Mouse (Mus musculus): ENCODE results near the gene Slc16a8. TPM values are rescaled to one million over a fixed set of nuclear protein-coding genes. Genes with fewer than 3 reads are reported as not detected.

The Slc16a8 gene
- 0.15 TPM in 1 of 2 replicates, not detected in the other for polyA plus RNA-seq (2015; fragmentation: Nextera tagmentation; extraction: Ambion mirVana)

- ATAC-seq (ENCODE audit: insufficient read depth, low FRiP score), result no peak
- Histone ChIP-seq H3K4me1 (ENCODE audit: control insufficient read depth, insufficient read depth, low read length) (peaks cover 5% of the 10 kb centered on the region; the same call in 1 of the 2 replicates), H3K4me3 (replicated peaks; ENCODE audit: low read length) (no peak within 1 kb of the TSS), H3K27ac (ENCODE audit: low read length) (no peak within 1 kb of the TSS), H3K9ac (ENCODE audit: low read length) (no peak within 1 kb of the TSS), H3K27me3 (ENCODE audit: control insufficient read depth, insufficient read depth, low read length) (peaks cover 21% of the 10 kb centered on the region), H3K36me3 (ENCODE audit: control insufficient read depth, insufficient read depth, low read length) (no peaks in the 10 kb centered on the region), H3K9me3 (replicated peaks; ENCODE audit: control insufficient read depth, low read length) (no peaks in the 10 kb centered on the region), H3K4me2 (ENCODE audit: low read depth, low read length) (no peak within 1 kb of the TSS)
- WGBS, result 40% methylated on average over 3 of the region's 3 CpGs
Measured at GRCm38 (mm10) chr15:79254661-79255060, at the start of gene Slc16a8. TSS of gene Slc16a8 (minus strand) at chr15:79254761.

GRCm38 (mm10) chr15:79303725-79304124, 49.2 kb upstream of the Slc16a8 start:
- 84% methylated on average over 8 of the region's 8 CpGs for WGBS
- no peaks in the 10 kb centered on the region for H3K4me1 ChIP-seq (ENCODE audit: control insufficient read depth, insufficient read depth, low read length)
- no peak for ATAC-seq (ENCODE audit: insufficient read depth, low FRiP score)
- H3K27me3 ChIP-seq (ENCODE audit: control insufficient read depth, insufficient read depth, low read length), result no peaks in the 10 kb centered on the region
- no peak overlapping the region for H3K4me3 ChIP-seq (replicated peaks; ENCODE audit: low read length)
- H3K27ac ChIP-seq (ENCODE audit: low read length), result no peak overlapping the region
- H3K9ac ChIP-seq (ENCODE audit: low read length), result no peak overlapping the region
- no peaks in the 10 kb centered on the region for H3K9me3 ChIP-seq (replicated peaks; ENCODE audit: control insufficient read depth, low read length)
- no peak overlapping the region for H3K4me2 ChIP-seq (ENCODE audit: low read depth, low read length)
- no peaks in the 10 kb centered on the region for H3K36me3 ChIP-seq (ENCODE audit: control insufficient read depth, insufficient read depth, low read length)

DNA sequence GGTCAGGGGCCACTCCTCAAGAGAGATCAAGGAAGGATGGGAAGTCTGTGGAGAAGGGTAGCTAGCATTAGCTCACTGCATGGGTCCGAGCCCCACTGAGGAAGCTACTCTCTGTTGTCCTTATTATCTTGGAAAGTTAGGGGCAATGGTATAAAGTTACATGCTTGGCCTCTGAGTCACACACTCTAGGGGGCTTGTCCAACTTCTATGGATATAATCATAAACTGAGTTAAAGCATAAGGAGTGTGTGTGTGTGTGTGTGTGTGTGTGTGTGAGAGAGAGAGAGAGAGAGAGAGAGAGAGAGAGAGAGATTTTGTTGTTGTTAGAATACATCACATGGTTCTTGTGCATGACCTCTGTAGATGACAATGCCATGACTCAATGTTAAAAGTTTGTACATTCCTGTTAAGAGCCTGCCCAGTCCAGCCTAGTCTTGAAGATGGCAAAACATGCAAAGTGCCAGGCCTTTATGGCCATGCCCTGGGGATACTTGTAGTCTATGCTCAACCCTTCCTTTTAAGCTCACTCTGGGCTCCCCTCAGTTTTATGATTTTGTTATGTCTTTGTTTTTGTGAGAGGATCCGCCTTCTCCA, 45.1 kb upstream of the Slc16a8 start:
- no peak overlapping the region for H3K4me2 ChIP-seq (ENCODE audit: low read depth, low read length)
- no peaks in the 10 kb centered on the region for H3K9me3 ChIP-seq (replicated peaks; ENCODE audit: control insufficient read depth, low read length)
- H3K27ac ChIP-seq (ENCODE audit: low read length), result no peak overlapping the region
- H3K9ac ChIP-seq (ENCODE audit: low read length), result no peak overlapping the region
- no peak for ATAC-seq (ENCODE audit: insufficient read depth, low FRiP score)
- no peaks in the 10 kb centered on the region for H3K36me3 ChIP-seq (ENCODE audit: control insufficient read depth, insufficient read depth, low read length)
- H3K4me3 ChIP-seq (replicated peaks; ENCODE audit: low read length), result no peak overlapping the region
- 77% methylated on average over 2 of the region's 2 CpGs for WGBS
- H3K27me3 ChIP-seq (ENCODE audit: control insufficient read depth, insufficient read depth, low read length), result no peaks in the 10 kb centered on the region
- H3K4me1 ChIP-seq (ENCODE audit: control insufficient read depth, insufficient read depth, low read length), result no peaks in the 10 kb centered on the region

- H3K27ac ChIP-seq (ENCODE audit: low read length), result no peak overlapping the region
- WGBS, result 66% methylated on average over 6 of the region's 6 CpGs
- H3K27me3 ChIP-seq (ENCODE audit: control insufficient read depth, insufficient read depth, low read length), result no peaks in the 10 kb centered on the region
- H3K36me3 ChIP-seq (ENCODE audit: control insufficient read depth, insufficient read depth, low read length), result no peaks in the 10 kb centered on the region
- H3K4me3 ChIP-seq (replicated peaks; ENCODE audit: low read length), result no peak overlapping the region
- no peak overlapping the region for H3K9ac ChIP-seq (ENCODE audit: low read length)
- no peaks in the 10 kb centered on the region for H3K9me3 ChIP-seq (replicated peaks; ENCODE audit: control insufficient read depth, low read length)
- ATAC-seq (ENCODE audit: insufficient read depth, low FRiP score), result no peak
- H3K4me2 ChIP-seq (ENCODE audit: low read depth, low read length), result no peak overlapping the region
- H3K4me1 ChIP-seq (ENCODE audit: control insufficient read depth, insufficient read depth, low read length), result no peaks in the 10 kb centered on the region
Measured at GRCm38 (mm10) chr15:79298553-79298952, 44.0 kb upstream of the Slc16a8 start.

- 84% methylated on average over 9 of the region's 9 CpGs for WGBS
- Histone ChIP-seq H3K36me3 (ENCODE audit: control insufficient read depth, insufficient read depth, low read length) (no peaks in the 10 kb centered on the region), H3K27ac (ENCODE audit: low read length) (no peak overlapping the region), H3K4me1 (ENCODE audit: control insufficient read depth, insufficient read depth, low read length) (no peaks in the 10 kb centered on the region), H3K4me2 (ENCODE audit: low read depth, low read length) (no peak overlapping the region), H3K27me3 (ENCODE audit: control insufficient read depth, insufficient read depth, low read length) (no peaks in the 10 kb centered on the region), H3K9ac (ENCODE audit: low read length) (no peak overlapping the region), H3K4me3 (replicated peaks; ENCODE audit: low read length) (no peak overlapping the region), H3K9me3 (replicated peaks; ENCODE audit: control insufficient read depth, low read length) (no peaks in the 10 kb centered on the region)
- no peak for ATAC-seq (ENCODE audit: insufficient read depth, low FRiP score)
Measured at GRCm38 (mm10) chr15:79292779-79293178, 38.2 kb upstream of the Slc16a8 start.

- no peak overlapping the region for H3K4me3 ChIP-seq (replicated peaks; ENCODE audit: low read length)
- no peak overlapping the region for H3K4me2 ChIP-seq (ENCODE audit: low read depth, low read length)
- ATAC-seq (ENCODE audit: insufficient read depth, low FRiP score), result no peak
- H3K4me1 ChIP-seq (ENCODE audit: control insufficient read depth, insufficient read depth, low read length), result no peaks in the 10 kb centered on the region
- 78% methylated on average over 3 of the region's 3 CpGs for WGBS
- no peaks in the 10 kb centered on the region for H3K27me3 ChIP-seq (ENCODE audit: control insufficient read depth, insufficient read depth, low read length)
- H3K9ac ChIP-seq (ENCODE audit: low read length), result no peak overlapping the region
- H3K9me3 ChIP-seq (replicated peaks; ENCODE audit: control insufficient read depth, low read length), result no peaks in the 10 kb centered on the region
- H3K36me3 ChIP-seq (ENCODE audit: control insufficient read depth, insufficient read depth, low read length), result no peaks in the 10 kb centered on the region
- no peak overlapping the region for H3K27ac ChIP-seq (ENCODE audit: low read length)
Measured at GRCm38 (mm10) chr15:79290340-79290739, 35.8 kb upstream of the Slc16a8 start.

DNA sequence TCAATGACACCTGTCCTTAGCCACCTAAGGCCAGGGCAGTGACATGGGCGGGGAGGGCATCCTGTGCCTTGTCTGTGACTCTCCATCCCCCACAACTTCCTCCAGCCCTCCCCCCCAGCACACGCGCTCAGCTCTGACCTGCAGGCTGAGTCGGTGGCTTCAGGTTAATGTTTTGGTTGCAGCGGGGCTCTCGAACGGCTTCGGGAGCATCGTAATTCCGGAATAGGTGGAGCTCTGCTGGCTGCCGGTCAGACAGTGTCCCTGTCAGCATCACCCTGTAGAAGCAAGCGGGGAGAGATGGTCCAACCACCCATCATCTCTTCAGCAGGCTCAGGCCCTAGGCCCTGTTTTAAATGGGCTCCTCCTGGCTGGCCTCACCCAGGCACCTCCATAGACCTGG, 34.9 kb upstream of the Slc16a8 start:
- Histone ChIP-seq H3K27ac (ENCODE audit: low read length) (no peak overlapping the region), H3K4me1 (ENCODE audit: control insufficient read depth, insufficient read depth, low read length) (no peaks in the 10 kb centered on the region), H3K36me3 (ENCODE audit: control insufficient read depth, insufficient read depth, low read length) (no peaks in the 10 kb centered on the region), H3K9ac (ENCODE audit: low read length) (no peak overlapping the region), H3K27me3 (ENCODE audit: control insufficient read depth, insufficient read depth, low read length) (no peaks in the 10 kb centered on the region), H3K4me3 (replicated peaks; ENCODE audit: low read length) (no peak overlapping the region), H3K4me2 (ENCODE audit: low read depth, low read length) (no peak overlapping the region), H3K9me3 (replicated peaks; ENCODE audit: control insufficient read depth, low read length) (no peaks in the 10 kb centered on the region)
- 78% methylated on average over 12 of the region's 12 CpGs for WGBS
- no peak for ATAC-seq (ENCODE audit: insufficient read depth, low FRiP score)

DNA sequence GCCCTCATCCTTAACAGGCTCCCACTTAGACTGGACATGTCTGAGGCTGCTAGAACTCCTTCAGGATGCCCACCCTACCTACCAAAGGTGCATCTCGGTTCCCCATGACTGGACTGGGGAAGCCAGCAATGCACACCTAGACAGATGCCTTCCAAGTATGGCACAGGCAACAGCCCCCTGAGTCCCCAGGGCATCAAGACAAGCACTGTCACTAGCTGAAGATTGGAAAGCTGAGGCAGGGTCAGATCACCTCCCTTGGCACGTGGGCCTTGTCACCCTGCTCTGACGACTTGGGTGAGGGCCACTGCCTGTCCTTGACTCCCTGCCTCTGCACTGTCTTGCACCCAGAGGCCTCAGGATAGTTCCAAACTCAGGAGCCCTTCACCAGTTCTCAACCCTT, 33.8 kb upstream of the Slc16a8 start:
- H3K9me3 ChIP-seq (replicated peaks; ENCODE audit: control insufficient read depth, low read length), result no peaks in the 10 kb centered on the region
- no peaks in the 10 kb centered on the region for H3K36me3 ChIP-seq (ENCODE audit: control insufficient read depth, insufficient read depth, low read length)
- H3K4me3 ChIP-seq (replicated peaks; ENCODE audit: low read length), result no peak overlapping the region
- no peak overlapping the region for H3K4me2 ChIP-seq (ENCODE audit: low read depth, low read length)
- WGBS, result 78% methylated on average over 3 of the region's 3 CpGs
- no peaks in the 10 kb centered on the region for H3K4me1 ChIP-seq (ENCODE audit: control insufficient read depth, insufficient read depth, low read length)
- no peak overlapping the region for H3K9ac ChIP-seq (ENCODE audit: low read length)
- peak overlapping the region; percentile 3; the same call in 1 of the 2 replicates for H3K27ac ChIP-seq (ENCODE audit: low read length)
- H3K27me3 ChIP-seq (ENCODE audit: control insufficient read depth, insufficient read depth, low read length), result no peaks in the 10 kb centered on the region
- no peak for ATAC-seq (ENCODE audit: insufficient read depth, low FRiP score)

- no peak overlapping the region for H3K4me3 ChIP-seq (replicated peaks; ENCODE audit: low read length)
- WGBS, result 92% methylated on average over 7 of the region's 7 CpGs
- H3K27me3 ChIP-seq (ENCODE audit: control insufficient read depth, insufficient read depth, low read length), result no peaks in the 10 kb centered on the region
- H3K36me3 ChIP-seq (ENCODE audit: control insufficient read depth, insufficient read depth, low read length), result no peaks in the 10 kb centered on the region
- H3K4me2 ChIP-seq (ENCODE audit: low read depth, low read length), result no peak overlapping the region
- no peaks in the 10 kb centered on the region for H3K9me3 ChIP-seq (replicated peaks; ENCODE audit: control insufficient read depth, low read length)
- no peak for ATAC-seq (ENCODE audit: insufficient read depth, low FRiP score)
- H3K9ac ChIP-seq (ENCODE audit: low read length), result no peak overlapping the region
- peaks cover 1% of the 10 kb centered on the region; the same call in 1 of the 2 replicates for H3K4me1 ChIP-seq (ENCODE audit: control insufficient read depth, insufficient read depth, low read length)
- no peak overlapping the region for H3K27ac ChIP-seq (ENCODE audit: low read length)
Measured at GRCm38 (mm10) chr15:79287091-79287490, 32.5 kb upstream of the Slc16a8 start.

Measured in stomach, embryonic 16.5 days (tissue).